Mouse (Mus musculus): ENCODE measurements around the gene Myadml2.

DNA sequence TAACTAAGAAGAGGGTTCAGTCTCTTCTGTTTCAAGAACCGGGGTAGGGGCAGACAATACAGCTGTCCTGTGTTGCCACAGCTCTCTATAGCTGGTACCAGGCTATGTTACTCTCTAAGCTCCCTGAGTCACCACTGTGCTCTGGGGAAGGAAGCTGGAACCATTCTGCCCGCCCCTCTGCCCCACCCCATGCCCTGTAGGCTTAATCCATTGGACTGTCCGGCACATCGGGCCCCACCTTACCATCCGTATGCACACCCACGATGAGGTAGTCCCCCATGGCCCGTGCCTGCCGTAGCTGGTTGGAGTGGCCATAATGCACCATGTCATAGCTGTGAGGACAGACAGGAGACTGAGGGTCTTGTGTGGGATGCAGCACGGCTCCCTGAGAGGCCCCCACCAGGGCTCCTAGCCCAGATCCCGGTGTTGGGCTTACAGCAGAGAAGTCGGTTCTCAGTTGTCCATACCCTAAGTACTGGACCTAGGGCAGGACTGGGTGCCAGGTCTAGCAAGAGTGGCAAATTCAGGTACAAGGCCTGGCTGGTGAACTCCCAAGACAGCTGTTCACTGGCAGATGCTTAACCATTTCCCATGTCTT, 32.3 kb downstream of the Myadml2 start:
- TF ChIP-seq CTCF (IDR thresholded peaks at IDR 0.05; ENCODE audit: low read depth) (no peak), EP300 (IDR thresholded peaks at IDR 0.05; ENCODE audit: low read depth) (no peak)

Data from heart, postnatal 0 days (tissue).